Mouse (Mus musculus): Measurements from ENCODE around the gene Igdcc4.

DNA sequence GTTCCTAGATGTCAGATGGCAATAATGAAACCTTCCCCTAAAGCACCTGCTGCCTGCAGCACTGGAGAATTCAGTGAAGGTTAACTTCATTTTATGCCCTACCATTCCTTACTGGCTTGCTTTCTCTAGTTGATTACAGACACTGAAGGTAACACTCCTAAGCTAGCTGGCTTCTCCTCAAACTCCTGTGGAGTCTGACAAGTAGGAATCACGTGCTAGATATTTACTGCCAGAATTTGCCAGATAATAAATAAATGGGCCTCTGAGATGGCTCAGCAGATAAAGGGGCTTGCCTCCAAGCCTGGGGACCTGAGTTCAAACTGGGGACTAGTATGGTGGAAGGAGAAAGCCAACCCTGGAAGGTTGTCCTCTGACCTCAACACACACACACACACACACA lies 14.5 kb upstream of the Igdcc4 start:
- TF ChIP-seq CTCF (IDR thresholded peaks at IDR 0.05; ENCODE audit: low read depth, low read length) = no peak
- no peak for TF ChIP-seq GATA1 (IDR thresholded peaks at IDR 0.05; ENCODE audit: borderline replicate concordance, low read length)
- no peak for TF ChIP-seq TAL1 (conservative IDR thresholded peaks at IDR 0.05; ENCODE audit: low read depth, low read length)
- no peak for TF ChIP-seq POLR2AphosphoS5 (IDR thresholded peaks at IDR 0.05; ENCODE audit: insufficient replicate concordance, low read depth, low read length)
